Mouse (Mus musculus): ENCODE data around the gene Vwa5b2. TPM values are rescaled to one million over a fixed set of nuclear protein-coding genes. Genes with fewer than 3 reads are reported as not detected.
A peak's percentile ranks its signal among the peaks of the same experiment; 100 is the strongest.

Gene Vwa5b2
- 5.5 and 7.0 TPM in 2 replicates for polyA plus RNA-seq (2015; fragmentation: Nextera tagmentation; extraction: Ambion mirVana)

- Histone ChIP-seq H3K27ac (no peak within 1 kb of the TSS), H3K9me3 (no peaks in the 10 kb centered on the region), H3K36me3 (no peaks in the 10 kb centered on the region), H3K4me1 (replicated peaks) (peaks cover 22% of the 10 kb centered on the region), H3K9ac (peak within 1 kb of the TSS; percentile 36), H3K4me2 (replicated peaks) (peak within 1 kb of the TSS; percentile 97), H3K4me3 (replicated peaks) (peak within 1 kb of the TSS; percentile 51), H3K27me3 (replicated peaks) (peaks cover 40% of the 10 kb centered on the region)
- peak; percentile 24 for ATAC-seq
- 1% methylated on average over 24 of the region's 24 CpGs for whole genome bisulfite sequencing
Observed at GRCm38 (mm10) chr16:20589366-20589938, at the start of gene Vwa5b2. Gene Vwa5b2, plus strand, starts transcription at chr16:20589471.

- no peak overlapping the region for H3K4me3 ChIP-seq (replicated peaks)
- ATAC-seq = no peak
- H3K27ac ChIP-seq = no peak overlapping the region
- H3K9ac ChIP-seq = no peak overlapping the region
- H3K27me3 ChIP-seq (replicated peaks) = no peaks in the 10 kb centered on the region
- WGBS = 71% methylated on average over 3 of the region's 3 CpGs
- H3K4me1 ChIP-seq (replicated peaks) = peaks cover 19% of the 10 kb centered on the region
- peaks cover 39% of the 10 kb centered on the region for H3K36me3 ChIP-seq
- H3K9me3 ChIP-seq = no peaks in the 10 kb centered on the region
- no peak overlapping the region for H3K4me2 ChIP-seq (replicated peaks)
Observed at GRCm38 (mm10) chr16:20539649-20540048, 49.6 kb upstream of the Vwa5b2 start.

GRCm38 (mm10) chr16:20540438-20540837 is 48.8 kb upstream of the Vwa5b2 start:
- Histone ChIP-seq H3K27me3 (replicated peaks) (no peaks in the 10 kb centered on the region), H3K4me2 (replicated peaks) (no peak overlapping the region), H3K4me3 (replicated peaks) (no peak overlapping the region), H3K9me3 (no peaks in the 10 kb centered on the region), H3K36me3 (peaks cover 42% of the 10 kb centered on the region), H3K4me1 (replicated peaks) (peaks cover 19% of the 10 kb centered on the region), H3K27ac (no peak overlapping the region), H3K9ac (no peak overlapping the region)
- WGBS = 66% methylated on average over 4 of the region's 4 CpGs
- ATAC-seq = no peak

- Histone ChIP-seq H3K27me3 (replicated peaks) (no peaks in the 10 kb centered on the region), H3K9ac (no peak overlapping the region), H3K36me3 (peaks cover 25% of the 10 kb centered on the region), H3K9me3 (no peaks in the 10 kb centered on the region), H3K4me1 (replicated peaks) (peaks cover 13% of the 10 kb centered on the region), H3K27ac (no peak overlapping the region), H3K4me2 (replicated peaks) (no peak overlapping the region), H3K4me3 (replicated peaks) (no peak overlapping the region)
- no peak for ATAC-seq
- 89% methylated on average over 10 of the region's 10 CpGs for WGBS
Observed at GRCm38 (mm10) chr16:20545696-20546095, 43.6 kb upstream of the Vwa5b2 start.

- Histone ChIP-seq H3K36me3 (peaks cover 30% of the 10 kb centered on the region), H3K27ac (peak overlapping the region; percentile 82), H3K4me1 (replicated peaks) (peaks cover 13% of the 10 kb centered on the region), H3K4me3 (replicated peaks) (peak overlapping the region; percentile 70; the same call in 1 of the 2 replicates), H3K27me3 (replicated peaks) (no peaks in the 10 kb centered on the region), H3K4me2 (replicated peaks) (peak overlapping the region; percentile 76), H3K9me3 (no peaks in the 10 kb centered on the region), H3K9ac (peak overlapping the region; percentile 64; the same call in 1 of the 2 replicates)
- ATAC-seq = peak; percentile 16; the same call in 1 of the 2 replicates
- 44% methylated on average over 5 of the region's 5 CpGs for WGBS
Observed at GRCm38 (mm10) chr16:20547423-20547822, 41.8 kb upstream of the Vwa5b2 start.

- peak; percentile 99 for ATAC-seq
- H3K4me1 ChIP-seq (replicated peaks) = peaks cover 13% of the 10 kb centered on the region
- H3K4me2 ChIP-seq (replicated peaks) = peak within 1 kb of the TSS; percentile 76
- peaks cover 33% of the 10 kb centered on the region for H3K36me3 ChIP-seq
- H3K9me3 ChIP-seq = no peaks in the 10 kb centered on the region
- H3K4me3 ChIP-seq (replicated peaks) = peak within 1 kb of the TSS; percentile 70
- H3K9ac ChIP-seq = peak within 1 kb of the TSS; percentile 76
- no peaks in the 10 kb centered on the region for H3K27me3 ChIP-seq (replicated peaks)
- WGBS = under 1% methylated on average over 56 of the region's 56 CpGs
- H3K27ac ChIP-seq = peak within 1 kb of the TSS; percentile 82
Observed at GRCm38 (mm10) chr16:20548096-20548948, 40.9 kb upstream of the Vwa5b2 start, which contains the start of gene Abcf3. Gene Abcf3, plus strand, starts transcription at chr16:20548577.

GRCm38 (mm10) chr16:20549161-20549560 is 40.1 kb upstream of the Vwa5b2 start:
- Histone ChIP-seq H3K4me1 (replicated peaks) (peaks cover 13% of the 10 kb centered on the region), H3K27ac (no peak overlapping the region), H3K4me3 (replicated peaks) (peak overlapping the region; percentile 70), H3K36me3 (peaks cover 28% of the 10 kb centered on the region), H3K9me3 (no peaks in the 10 kb centered on the region), H3K9ac (peak overlapping the region; percentile 76), H3K27me3 (replicated peaks) (no peaks in the 10 kb centered on the region), H3K4me2 (replicated peaks) (peak overlapping the region; percentile 76)
- no peak for ATAC-seq
- 45% methylated on average over 9 of the region's 9 CpGs for WGBS

- ATAC-seq = no peak
- 94% methylated on average over 5 of the region's 5 CpGs for WGBS
- no peak overlapping the region for H3K4me3 ChIP-seq (replicated peaks)
- H3K27me3 ChIP-seq (replicated peaks) = no peaks in the 10 kb centered on the region
- peaks cover 13% of the 10 kb centered on the region for H3K4me1 ChIP-seq (replicated peaks)
- H3K36me3 ChIP-seq = peaks cover 26% of the 10 kb centered on the region
- H3K27ac ChIP-seq = no peak overlapping the region
- H3K4me2 ChIP-seq (replicated peaks) = no peak overlapping the region
- no peaks in the 10 kb centered on the region for H3K9me3 ChIP-seq
- no peak overlapping the region for H3K9ac ChIP-seq
Observed at GRCm38 (mm10) chr16:20551691-20552090, 37.6 kb upstream of the Vwa5b2 start.

- 88% methylated on average over 1 of the region's 1 CpGs for WGBS
- Histone ChIP-seq H3K27ac (no peak overlapping the region), H3K4me2 (replicated peaks) (no peak overlapping the region), H3K9ac (no peak overlapping the region), H3K27me3 (replicated peaks) (no peaks in the 10 kb centered on the region), H3K9me3 (no peaks in the 10 kb centered on the region), H3K36me3 (peaks cover 29% of the 10 kb centered on the region), H3K4me3 (replicated peaks) (no peak overlapping the region), H3K4me1 (replicated peaks) (peaks cover 10% of the 10 kb centered on the region)
- ATAC-seq = no peak
Observed at GRCm38 (mm10) chr16:20552594-20552993, 36.7 kb upstream of the Vwa5b2 start.

- H3K4me1 ChIP-seq (replicated peaks) = no peaks in the 10 kb centered on the region
- peaks cover 47% of the 10 kb centered on the region for H3K36me3 ChIP-seq
- WGBS = 90% methylated on average over 6 of the region's 6 CpGs
- no peak overlapping the region for H3K4me2 ChIP-seq (replicated peaks)
- H3K9me3 ChIP-seq = no peaks in the 10 kb centered on the region
- ATAC-seq = no peak
- H3K27ac ChIP-seq = no peak overlapping the region
- H3K9ac ChIP-seq = no peak overlapping the region
- H3K4me3 ChIP-seq (replicated peaks) = no peak overlapping the region
- H3K27me3 ChIP-seq (replicated peaks) = no peaks in the 10 kb centered on the region
Observed at GRCm38 (mm10) chr16:20555000-20555399, 34.3 kb upstream of the Vwa5b2 start.

GRCm38 (mm10) chr16:20557381-20557780 is 31.9 kb upstream of the Vwa5b2 start:
- H3K27ac ChIP-seq = no peak overlapping the region
- H3K4me3 ChIP-seq (replicated peaks) = no peak overlapping the region
- H3K27me3 ChIP-seq (replicated peaks) = no peaks in the 10 kb centered on the region
- H3K36me3 ChIP-seq = peaks cover 40% of the 10 kb centered on the region
- no peak overlapping the region for H3K4me2 ChIP-seq (replicated peaks)
- no peak overlapping the region for H3K9ac ChIP-seq
- no peak for ATAC-seq
- no peaks in the 10 kb centered on the region for H3K9me3 ChIP-seq
- 56% methylated on average over 7 of the region's 7 CpGs for WGBS
- H3K4me1 ChIP-seq (replicated peaks) = no peaks in the 10 kb centered on the region

GRCm38 (mm10) chr16:20565075-20565474 is 24.2 kb upstream of the Vwa5b2 start:
- Histone ChIP-seq H3K4me3 (replicated peaks) (no peak overlapping the region), H3K4me1 (replicated peaks) (no peaks in the 10 kb centered on the region), H3K27me3 (replicated peaks) (no peaks in the 10 kb centered on the region), H3K27ac (no peak overlapping the region), H3K36me3 (peaks cover 10% of the 10 kb centered on the region), H3K9me3 (no peaks in the 10 kb centered on the region), H3K9ac (no peak overlapping the region), H3K4me2 (replicated peaks) (no peak overlapping the region)
- ATAC-seq = no peak
- 37% methylated on average over 1 of the region's 1 CpGs for WGBS

Data from intestine, embryonic 15.5 days (tissue).